Mouse (Mus musculus): ENCODE data around the gene Rhou. TPM values are rescaled to one million over a fixed set of nuclear protein-coding genes. Genes with fewer than 3 reads are reported as not detected.

Rhou gene
- polyA plus RNA-seq, 1 experiment: 4.6 TPM

- Histone ChIP-seq H3K36me3 (ENCODE audit: control insufficient read depth, insufficient read depth, low read length) (no peaks in the 10 kb centered on the region), H3K4me1 (ENCODE audit: control insufficient read depth, insufficient read depth, low read length) (no peaks in the 10 kb centered on the region), H3K4me3 (ENCODE audit: insufficient read depth, low read depth, low read length) (no peak overlapping the region), H3K27ac (ENCODE audit: insufficient read depth, low read depth, low read length) (no peak overlapping the region), H3K27me3 (replicated peaks; ENCODE audit: control insufficient read depth, insufficient read depth, low read length) (no peaks in the 10 kb centered on the region)
- WGBS: 78% methylated on average over 9 of the region's 9 CpGs
- TF ChIP-seq CTCF (conservative IDR thresholded peaks at IDR 0.05; ENCODE audit: insufficient read depth, insufficient read length, low read depth, low read length): no peak
- no peak for TF ChIP-seq POLR2A (IDR thresholded peaks at IDR 0.05; ENCODE audit: low read depth, low read length)
- no peak for DNase-seq
Observed at GRCm38 (mm10) chr8:123696167-123696566, 42.4 kb downstream of the Rhou start.

GRCm38 (mm10) chr8:123697329-123697728, 43.6 kb downstream of the Rhou start:
- Histone ChIP-seq H3K27ac (ENCODE audit: insufficient read depth, low read depth, low read length) (no peak overlapping the region), H3K27me3 (replicated peaks; ENCODE audit: control insufficient read depth, insufficient read depth, low read length) (no peaks in the 10 kb centered on the region), H3K4me3 (ENCODE audit: insufficient read depth, low read depth, low read length) (no peak overlapping the region), H3K4me1 (ENCODE audit: control insufficient read depth, insufficient read depth, low read length) (no peaks in the 10 kb centered on the region), H3K36me3 (ENCODE audit: control insufficient read depth, insufficient read depth, low read length) (no peaks in the 10 kb centered on the region)
- WGBS: 36% methylated on average over 5 of the region's 5 CpGs
- no peak for DNase-seq
- TF ChIP-seq CTCF (conservative IDR thresholded peaks at IDR 0.05; ENCODE audit: insufficient read depth, insufficient read length, low read depth, low read length): no peak
- TF ChIP-seq POLR2A (IDR thresholded peaks at IDR 0.05; ENCODE audit: low read depth, low read length): no peak

GRCm38 (mm10) chr8:123700399-123701070, 46.8 kb downstream of the Rhou start:
- no peak for DNase-seq
- no peak for TF ChIP-seq POLR2A (IDR thresholded peaks at IDR 0.05; ENCODE audit: low read depth, low read length)
- no peak for TF ChIP-seq CTCF (conservative IDR thresholded peaks at IDR 0.05; ENCODE audit: insufficient read depth, insufficient read length, low read depth, low read length)
- no peak overlapping the region for H3K27ac ChIP-seq (ENCODE audit: insufficient read depth, low read depth, low read length)
- 50% methylated on average over 12 of the region's 12 CpGs for WGBS
- no peaks in the 10 kb centered on the region for H3K4me1 ChIP-seq (ENCODE audit: control insufficient read depth, insufficient read depth, low read length)
- no peak overlapping the region for H3K4me3 ChIP-seq (ENCODE audit: insufficient read depth, low read depth, low read length)
- no peaks in the 10 kb centered on the region for H3K36me3 ChIP-seq (ENCODE audit: control insufficient read depth, insufficient read depth, low read length)
- no peaks in the 10 kb centered on the region for H3K27me3 ChIP-seq (replicated peaks; ENCODE audit: control insufficient read depth, insufficient read depth, low read length)

GRCm38 (mm10) chr8:123701952-123702587, 48.3 kb downstream of the Rhou start:
- no peak overlapping the region for H3K4me3 ChIP-seq (ENCODE audit: insufficient read depth, low read depth, low read length)
- no peak overlapping the region for H3K27ac ChIP-seq (ENCODE audit: insufficient read depth, low read depth, low read length)
- no peak for DNase-seq
- no peaks in the 10 kb centered on the region for H3K4me1 ChIP-seq (ENCODE audit: control insufficient read depth, insufficient read depth, low read length)
- 74% methylated on average over 15 of the region's 15 CpGs for WGBS
- H3K27me3 ChIP-seq (replicated peaks; ENCODE audit: control insufficient read depth, insufficient read depth, low read length): no peaks in the 10 kb centered on the region
- no peaks in the 10 kb centered on the region for H3K36me3 ChIP-seq (ENCODE audit: control insufficient read depth, insufficient read depth, low read length)
- no peak for TF ChIP-seq CTCF (conservative IDR thresholded peaks at IDR 0.05; ENCODE audit: insufficient read depth, insufficient read length, low read depth, low read length)
- TF ChIP-seq POLR2A (IDR thresholded peaks at IDR 0.05; ENCODE audit: low read depth, low read length): no peak

GRCm38 (mm10) chr8:123705376-123705775, 51.6 kb downstream of the Rhou start:
- Histone ChIP-seq H3K27me3 (replicated peaks; ENCODE audit: control insufficient read depth, insufficient read depth, low read length) (no peaks in the 10 kb centered on the region), H3K27ac (ENCODE audit: insufficient read depth, low read depth, low read length) (no peak overlapping the region), H3K4me3 (ENCODE audit: insufficient read depth, low read depth, low read length) (no peak overlapping the region), H3K36me3 (ENCODE audit: control insufficient read depth, insufficient read depth, low read length) (no peaks in the 10 kb centered on the region), H3K4me1 (ENCODE audit: control insufficient read depth, insufficient read depth, low read length) (no peaks in the 10 kb centered on the region)
- TF ChIP-seq POLR2A (IDR thresholded peaks at IDR 0.05; ENCODE audit: low read depth, low read length) (no peak), CTCF (conservative IDR thresholded peaks at IDR 0.05; ENCODE audit: insufficient read depth, insufficient read length, low read depth, low read length) (no peak)
- DNase-seq: peak; percentile 46
- 48% methylated on average over 5 of the region's 5 CpGs for WGBS

- Histone ChIP-seq H3K36me3 (ENCODE audit: control insufficient read depth, insufficient read depth, low read length) (no peaks in the 10 kb centered on the region), H3K27me3 (replicated peaks; ENCODE audit: control insufficient read depth, insufficient read depth, low read length) (no peaks in the 10 kb centered on the region), H3K4me3 (ENCODE audit: insufficient read depth, low read depth, low read length) (no peak overlapping the region), H3K4me1 (ENCODE audit: control insufficient read depth, insufficient read depth, low read length) (no peaks in the 10 kb centered on the region), H3K27ac (ENCODE audit: insufficient read depth, low read depth, low read length) (no peak overlapping the region)
- WGBS: 88% methylated on average over 16 of the region's 16 CpGs
- no peak for TF ChIP-seq CTCF (conservative IDR thresholded peaks at IDR 0.05; ENCODE audit: insufficient read depth, insufficient read length, low read depth, low read length)
- TF ChIP-seq POLR2A (IDR thresholded peaks at IDR 0.05; ENCODE audit: low read depth, low read length): no peak
- no peak for DNase-seq
Observed at GRCm38 (mm10) chr8:123707137-123707536, 53.4 kb downstream of the Rhou start.

GRCm38 (mm10) chr8:123708729-123709128, 55.0 kb downstream of the Rhou start:
- Histone ChIP-seq H3K4me3 (ENCODE audit: insufficient read depth, low read depth, low read length) (no peak overlapping the region), H3K36me3 (ENCODE audit: control insufficient read depth, insufficient read depth, low read length) (no peaks in the 10 kb centered on the region), H3K4me1 (ENCODE audit: control insufficient read depth, insufficient read depth, low read length) (no peaks in the 10 kb centered on the region), H3K27me3 (replicated peaks; ENCODE audit: control insufficient read depth, insufficient read depth, low read length) (no peaks in the 10 kb centered on the region), H3K27ac (ENCODE audit: insufficient read depth, low read depth, low read length) (no peak overlapping the region)
- no peak for DNase-seq
- 72% methylated on average over 8 of the region's 8 CpGs for WGBS
- TF ChIP-seq POLR2A (IDR thresholded peaks at IDR 0.05; ENCODE audit: low read depth, low read length) (no peak), CTCF (conservative IDR thresholded peaks at IDR 0.05; ENCODE audit: insufficient read depth, insufficient read length, low read depth, low read length) (no peak)
